Mouse (Mus musculus) liver, embryonic 14.5 days (tissue): ENCODE results near the gene Kdm1a. TPM values are rescaled to one million over a fixed set of nuclear protein-coding genes. Genes with fewer than 3 reads are reported as not detected.
A peak's percentile ranks its signal among the peaks of the same experiment; 100 is the strongest.

Experiments used
- ATAC-seq: fragments of 200-750 bp; cut with Nextera tagmentation; 2 replicates; pipeline ENCODE4 v1.8.0; 2017; ENCODE audit warnings: moderate number of reproducible peaks, mild to moderate bottlenecking, moderate library complexity; ENCODE audit not compliant: insufficient read depth
- DNase-seq, 3 experiments: peaks; one replicate each; pipeline ENCODE4 v3.0.0-alpha.2; 2012 to 2013; ENCODE audit warnings: low read depth in 3 of 3, low spot score in 3 of 3
- H3K27ac ChIP-seq: fragments of 300-500 bp; sonication (generic); 2 replicates; pipeline ENCODE4 v1.5.1; 2014; ENCODE audit warnings: moderate library complexity, mild to moderate bottlenecking, control low read depth, inconsistent platforms
- H3K27me3 ChIP-seq: fragments of 300-500 bp; sonication (generic); 2 replicates; pipeline ENCODE4 v1.6.1; 2014; ENCODE audit warnings: mild to moderate bottlenecking, low read length, moderate library complexity; ENCODE audit not compliant: control insufficient read depth, insufficient read depth
- H3K36me3 ChIP-seq: fragments of 300-500 bp; sonication (generic); replicated peaks from 2 replicates; pipeline ENCODE4 v1.6.1; 2014; ENCODE audit warnings: low read depth; ENCODE audit not compliant: control insufficient read depth, insufficient read depth
- H3K4me1 ChIP-seq, 2 experiments: fragments of 200-500 bp in 1 of 2; fragments of 300-500 bp in 1 of 2; sonication (generic) in 1 of 2; replicated peaks; 2 replicates each; pipeline ENCODE4 v1.6.1; 2012 to 2014; ENCODE audit warnings: antibody characterized with exemption in 1 of 2, inconsistent platforms in 1 of 2, low read length in 1 of 2; ENCODE audit not compliant: control insufficient read depth in 2 of 2, insufficient read depth in 2 of 2
- H3K4me2 ChIP-seq: fragments of 300-500 bp; sonication (generic); 2 replicates; pipeline ENCODE4 v1.6.1; 2014; ENCODE audit warnings: low read depth, mild to moderate bottlenecking, control low read depth, moderate library complexity
- H3K4me3 ChIP-seq, 2 experiments: fragments of 200-500 bp in 1 of 2; fragments of 300-500 bp in 1 of 2; sonication (generic) in 1 of 2; 2 replicates each; pipeline ENCODE4 v1.5.1; 2012 to 2014; ENCODE audit warnings: low read depth in 2 of 2, low read length in 2 of 2, mild to moderate bottlenecking in 2 of 2, control low read depth in 1 of 2, inconsistent platforms in 1 of 2, moderate library complexity in 1 of 2; ENCODE audit not compliant: insufficient read depth in 1 of 2
- H3K9ac ChIP-seq: fragments of 300-500 bp; sonication (generic); replicated peaks from 2 replicates; pipeline ENCODE4 v1.6.1; 2014; ENCODE audit warnings: mild to moderate bottlenecking, control low read depth, moderate library complexity
- H3K9me3 ChIP-seq: fragments of 300-500 bp; sonication (generic); 2 replicates; pipeline ENCODE4 v1.6.1; 2016; ENCODE audit warnings: low read length, mixed read lengths; ENCODE audit not compliant: control insufficient read depth
- CTCF ChIP-seq: IDR thresholded peaks from 2 replicates; pipeline ENCODE4 v1.5.1; 2016; ENCODE audit warnings: antibody characterized with exemption, low read depth, control low read depth
- EP300 ChIP-seq: IDR thresholded peaks from 2 replicates; pipeline ENCODE4 v1.6.1; 2016; ENCODE audit warnings: antibody characterized with exemption, low read depth
- WGBS: fragments of 180-500 bp; shearing (Covaris S2); extraction: QIAGEN DNeasy Blood & Tissue Kit; methylation state at CpG from one replicate; pipeline ENCODE4 v1.1.7; 2014; ENCODE audit not compliant: insufficient replicate concordance; 5-methylcytosine and 5-hydroxymethylcytosine counted together
- polyA plus RNA-seq, 2 experiments: library from polyadenylated mRNA; depleted of rRNA in 1 of 2; stranded (reverse) in 1 of 2; unstranded in 1 of 2; fragments of >200 nt; fragmentation: Nextera tagmentation in 1 of 2; extraction: Ambion mirVana in 1 of 2; gene quantifications; 2 replicates each; pipeline versions ENCODE4 v1.2.1 to v1.2.3; 2012 to 2014

The Kdm1a gene
- polyA plus RNA-seq, 2 experiments = 12.0 to 17.8 TPM

GRCm38 (mm10) chr4:136648922-136649479, 46.5 kb upstream of the Kdm1a start:
- Histone ChIP-seq H3K4me1 (peaks cover 0 to 4% of the 10 kb centered on the region in 2 experiments; a peak in 1 of 4 replicates), H3K27me3 (no peaks in the 10 kb centered on the region), H3K4me2 (no peak overlapping the region), H3K4me3 (no peak overlapping the region), H3K9ac (no peak overlapping the region), H3K36me3 (no peaks in the 10 kb centered on the region), H3K9me3 (no peaks in the 10 kb centered on the region), H3K27ac (no peak overlapping the region)
- TF ChIP-seq CTCF (peak; percentile 94), EP300 (no peak)
- ATAC-seq = no peak
- peak; percentile 30 to 46 (median 31) for DNase-seq
- 15% methylated on average over 11 of the region's 11 CpGs for WGBS

- no peak for ATAC-seq
- H3K9ac ChIP-seq = no peak overlapping the region
- 8% methylated on average over 10 of the region's 10 CpGs for WGBS
- H3K4me3 ChIP-seq = no peak overlapping the region
- no peaks in the 10 kb centered on the region for H3K36me3 ChIP-seq
- no peak for DNase-seq
- peaks cover 18% of the 10 kb centered on the region for H3K27me3 ChIP-seq
- TF ChIP-seq EP300 = no peak
- no peak for TF ChIP-seq CTCF
- H3K4me2 ChIP-seq = no peak overlapping the region
- no peaks in the 10 kb centered on the region for H3K4me1 ChIP-seq
- H3K27ac ChIP-seq = no peak overlapping the region
- H3K9me3 ChIP-seq = no peaks in the 10 kb centered on the region
Measured at GRCm38 (mm10) chr4:136638890-136639289, 36.4 kb upstream of the Kdm1a start.

DNA sequence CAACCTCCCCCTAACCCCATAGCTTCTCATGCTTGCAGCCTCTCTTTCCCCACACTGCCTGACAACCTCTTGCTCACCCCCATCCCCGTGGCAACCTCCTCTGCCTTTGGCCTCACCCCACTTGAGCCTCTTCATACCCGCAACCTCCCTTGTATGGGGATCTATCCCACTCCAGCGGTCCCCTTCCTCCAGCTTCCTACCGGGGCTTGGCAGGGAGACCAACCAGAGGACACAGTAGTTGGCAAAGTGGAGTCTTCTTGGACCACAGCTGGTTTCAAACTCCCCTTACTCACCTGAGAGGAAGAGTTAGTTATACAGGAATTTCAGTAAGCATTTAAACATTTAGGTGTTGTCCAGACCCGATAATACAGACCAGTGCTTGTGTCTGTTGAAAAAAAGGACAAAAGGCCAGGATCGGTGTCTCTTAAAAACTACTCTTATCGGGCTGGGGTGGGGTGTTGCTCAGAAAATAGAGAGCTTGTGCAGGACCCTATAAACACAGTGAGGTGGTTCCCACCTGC, 35.8 kb upstream of the Kdm1a start:
- Histone ChIP-seq H3K27me3 (peaks cover 18% of the 10 kb centered on the region), H3K4me1 (no peaks in the 10 kb centered on the region), H3K9ac (no peak overlapping the region), H3K9me3 (no peaks in the 10 kb centered on the region), H3K27ac (no peak overlapping the region), H3K4me3 (no peak overlapping the region), H3K36me3 (no peaks in the 10 kb centered on the region), H3K4me2 (no peak overlapping the region)
- DNase-seq (no peak), ATAC-seq (no peak)
- no peak for TF ChIP-seq CTCF
- no peak for TF ChIP-seq EP300
- WGBS = 37% methylated on average over 7 of the region's 7 CpGs

DNA sequence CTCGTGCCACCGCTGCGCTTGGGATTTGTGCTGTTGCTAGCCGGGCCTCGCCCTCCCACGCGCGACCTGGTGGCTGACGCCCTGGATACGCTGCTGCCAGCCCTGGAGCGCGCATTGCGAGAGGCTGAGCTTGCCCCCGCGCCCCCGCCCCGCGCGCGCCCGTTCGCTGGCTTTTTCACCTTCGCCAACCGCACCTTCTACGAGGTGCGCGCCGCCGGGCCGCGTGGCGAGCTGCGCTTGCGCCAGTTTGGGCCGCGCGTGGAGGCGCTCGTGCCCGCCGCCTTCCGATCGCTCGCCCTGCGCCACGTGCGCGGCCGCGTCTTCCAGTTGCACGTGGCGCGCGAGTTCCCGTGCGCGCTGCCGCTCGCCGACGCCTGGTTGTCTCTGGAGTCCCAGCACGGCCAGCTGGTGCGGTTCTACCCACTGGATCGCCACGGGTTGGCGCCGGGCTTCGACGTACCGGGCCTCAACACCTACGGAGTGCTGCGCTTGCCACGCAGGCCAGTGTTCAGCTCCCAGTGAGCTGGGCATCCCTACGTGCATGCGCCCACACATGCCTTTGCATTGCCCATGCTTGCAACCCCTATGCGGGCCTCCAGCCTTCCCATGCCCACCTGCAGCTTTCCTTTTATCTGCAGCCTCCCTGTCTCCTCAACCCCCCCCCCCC, 35.2 kb upstream of the Kdm1a start:
- H3K4me3 ChIP-seq = peak overlapping the region; percentile 6 to 27; a peak in 3 of 4 replicates
- no peak for DNase-seq
- no peak for ATAC-seq
- no peaks in the 10 kb centered on the region for H3K9me3 ChIP-seq
- peak overlapping the region; percentile 43 for H3K4me2 ChIP-seq
- H3K27me3 ChIP-seq = peaks cover 18% of the 10 kb centered on the region
- H3K27ac ChIP-seq = no peak overlapping the region
- no peaks in the 10 kb centered on the region for H3K36me3 ChIP-seq
- no peak overlapping the region for H3K9ac ChIP-seq
- 4% methylated on average over 71 of the region's 76 CpGs for WGBS
- TF ChIP-seq CTCF (no peak), EP300 (no peak)
- H3K4me1 ChIP-seq = no peaks in the 10 kb centered on the region

DNA sequence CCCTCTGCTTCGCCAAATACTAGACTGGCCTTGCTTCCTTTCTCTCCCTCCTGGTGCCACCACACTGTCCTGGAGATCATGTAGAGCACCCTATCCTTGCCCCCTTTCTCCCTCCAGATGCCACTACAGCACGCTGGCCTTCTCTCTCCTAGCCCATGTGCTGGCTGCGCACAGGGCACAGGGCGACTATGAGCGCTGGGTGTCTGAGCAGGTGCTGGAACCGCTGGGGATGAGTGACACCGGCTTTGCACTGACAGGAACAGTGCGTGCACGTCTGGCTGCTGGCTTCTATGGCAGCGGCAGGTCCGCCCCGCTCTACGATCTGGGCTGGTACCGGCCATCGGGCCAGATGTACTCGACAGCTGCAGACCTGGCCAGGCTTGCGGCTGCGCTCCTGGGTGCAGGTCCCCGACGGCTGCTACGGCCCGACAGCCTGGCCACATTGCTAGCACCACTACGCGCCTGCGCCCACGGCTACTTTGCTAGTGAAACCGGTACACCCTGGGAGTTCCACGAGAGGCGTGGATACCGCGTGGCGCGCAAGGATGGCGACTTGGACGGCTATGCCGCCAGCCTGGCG, 34.5 kb upstream of the Kdm1a start:
- Histone ChIP-seq H3K4me2 (peak overlapping the region; percentile 43), H3K27me3 (peaks cover 18% of the 10 kb centered on the region), H3K27ac (no peak overlapping the region), H3K36me3 (no peaks in the 10 kb centered on the region), H3K9me3 (no peaks in the 10 kb centered on the region), H3K9ac (no peak overlapping the region), H3K4me3 (peak overlapping the region; percentile 6 to 27; a peak in 2 of 4 replicates), H3K4me1 (no peaks in the 10 kb centered on the region)
- WGBS = 27% methylated on average over 37 of the region's 37 CpGs
- no peak for TF ChIP-seq CTCF
- DNase-seq = no peak
- no peak for ATAC-seq
